Mouse (Mus musculus) CH12.LX (cell line): ENCODE data around the gene Schip1. TPM values are rescaled to one million over a fixed set of nuclear protein-coding genes. Genes with fewer than 3 reads are reported as not detected.

Experiments
- DNase-seq: peaks from one replicate; pipeline ENCODE4 v3.0.0-alpha.2; 2013; ENCODE audit errors: extremely low read depth
- H3K27ac ChIP-seq: 2 replicates; pipeline ENCODE4 v1.5.1; 2012; ENCODE audit warnings: low read depth, mild to moderate bottlenecking, control low read depth, moderate library complexity; ENCODE audit not compliant: insufficient read depth
- H3K27me3 ChIP-seq: replicated peaks from 2 replicates; pipeline ENCODE3; 2012; ENCODE audit warnings: inconsistent platforms
- H3K36me3 ChIP-seq, 2 experiments: replicated peaks in 1 of 2; 2 replicates each; pipeline versions ENCODE3 to v1.6.1; 2012; ENCODE audit warnings: inconsistent platforms in 1 of 2, low read length in 1 of 2, mild to moderate bottlenecking in 1 of 2, mixed read lengths in 1 of 2, moderate library complexity in 1 of 2; ENCODE audit not compliant: control insufficient read depth in 1 of 2, insufficient read depth in 1 of 2
- H3K4me1 ChIP-seq, 2 experiments: 2 replicates each; pipeline ENCODE4 v1.6.1; 2012; ENCODE audit warnings: inconsistent platforms in 1 of 2, moderate library complexity in 1 of 2; ENCODE audit not compliant: insufficient read depth in 2 of 2, control insufficient read depth in 1 of 2
- H3K4me2 ChIP-seq: 2 replicates; pipeline ENCODE4 v1.6.1; 2012; ENCODE audit warnings: low read depth, mild to moderate bottlenecking, control low read depth; ENCODE audit not compliant: poor library complexity, insufficient read depth, severe bottlenecking
- H3K4me3 ChIP-seq, 3 experiments: fragments of 150-350 bp in 1 of 3; sonication (generic) in 1 of 3; replicated peaks in 1 of 3; 2 replicates each; pipeline versions ENCODE3 to v1.5.1; 2011 to 2012; ENCODE audit warnings: low read depth in 2 of 3, low read length in 2 of 3, mild to moderate bottlenecking in 2 of 3, moderate library complexity in 2 of 3, control low read depth in 1 of 3, improper control_type of control experiment in 1 of 3, inconsistent platforms in 1 of 3, mixed read lengths in 1 of 3; ENCODE audit not compliant: poor library complexity in 1 of 3
- H3K79me2 ChIP-seq: replicated peaks from 2 replicates; pipeline ENCODE4 v1.6.1; 2012; ENCODE audit warnings: mild to moderate bottlenecking, moderate library complexity; ENCODE audit not compliant: control insufficient read depth, poor library complexity, insufficient read depth, severe bottlenecking; ENCODE audit errors: extremely low read depth
- H3K9ac ChIP-seq: 2 replicates; pipeline ENCODE4 v1.6.1; 2012; ENCODE audit warnings: low read depth, mild to moderate bottlenecking, control low read depth, moderate library complexity; ENCODE audit not compliant: insufficient read depth
- H3K9me3 ChIP-seq: replicated peaks from 2 replicates; pipeline ENCODE3; 2012; ENCODE audit warnings: low read length, inconsistent platforms, mixed read lengths
- CHD1 ChIP-seq: IDR thresholded peaks from 2 replicates; pipeline ENCODE4 v1.6.1; 2012; ENCODE audit warnings: low read depth, low read length, improper control_type of control experiment, inconsistent platforms
- CTCF ChIP-seq, 2 experiments: IDR thresholded peaks in 1 of 2; conservative IDR thresholded peaks in 1 of 2; 2 replicates each; pipeline ENCODE4 v1.5.1; 2011 to 2012; ENCODE audit warnings: low read depth in 2 of 2, low read length in 2 of 2, improper control_type of control experiment in 1 of 2, inconsistent platforms in 1 of 2, mild to moderate bottlenecking in 1 of 2, moderate library complexity in 1 of 2
- ETS1 ChIP-seq: conservative IDR thresholded peaks from 2 replicates; pipeline ENCODE4 v1.6.1; 2012; ENCODE audit warnings: low read depth, mild to moderate bottlenecking, inconsistent platforms, low read length, improper control_type of control experiment, moderate library complexity
- GABPA ChIP-seq: IDR thresholded peaks from 2 replicates; pipeline ENCODE4 v1.6.1; 2012; ENCODE audit warnings: low read depth, low read length, improper control_type of control experiment, inconsistent platforms; ENCODE audit not compliant: insufficient replicate concordance
- JUN ChIP-seq: IDR thresholded peaks from 2 replicates; pipeline ENCODE4 v1.6.1; 2011; ENCODE audit warnings: low read depth, mild to moderate bottlenecking, low read length, improper control_type of control experiment, moderate library complexity; ENCODE audit not compliant: insufficient read depth
- JUND ChIP-seq: conservative IDR thresholded peaks from 2 replicates; pipeline ENCODE4 v1.6.1; 2011; ENCODE audit warnings: low read depth, low read length, improper control_type of control experiment
- KAT2A ChIP-seq: IDR thresholded peaks from 2 replicates; pipeline ENCODE4 v1.6.1; 2012; ENCODE audit warnings: low read length, improper control_type of control experiment, inconsistent platforms; ENCODE audit not compliant: insufficient replicate concordance
- MAFK ChIP-seq: IDR thresholded peaks from 2 replicates; pipeline ENCODE4 v1.6.1; 2011; ENCODE audit warnings: low read length, improper control_type of control experiment; ENCODE audit not compliant: insufficient replicate concordance
- MAZ ChIP-seq: IDR thresholded peaks from 2 replicates; pipeline ENCODE4 v1.6.1; 2012; ENCODE audit warnings: low read depth, mild to moderate bottlenecking, inconsistent platforms, low read length, improper control_type of control experiment, moderate library complexity
- MXI1 ChIP-seq: IDR thresholded peaks from 2 replicates; pipeline ENCODE4 v1.6.1; 2011; ENCODE audit warnings: mild to moderate bottlenecking, low read depth, low read length, improper control_type of control experiment
- MYC ChIP-seq: IDR thresholded peaks from 2 replicates; pipeline ENCODE4 v1.6.1; 2011; ENCODE audit warnings: low read depth, mild to moderate bottlenecking, improper control_type of control experiment, low read length
- NELFE ChIP-seq: IDR thresholded peaks from 2 replicates; pipeline ENCODE4 v1.6.1; 2011; ENCODE audit warnings: low read depth, low read length, improper control_type of control experiment
- POLR2A ChIP-seq: IDR thresholded peaks from 2 replicates; pipeline ENCODE4 v1.6.1; 2011; ENCODE audit warnings: low read depth, mild to moderate bottlenecking, improper control_type of control experiment, low read length
- RAD21 ChIP-seq: IDR thresholded peaks from 2 replicates; pipeline ENCODE4 v1.6.1; 2011; ENCODE audit warnings: low read depth, mild to moderate bottlenecking, low read length, improper control_type of control experiment, moderate library complexity
- RCOR1 ChIP-seq: conservative IDR thresholded peaks from 2 replicates; pipeline ENCODE4 v1.6.1; 2012; ENCODE audit warnings: low read depth, mild to moderate bottlenecking, inconsistent platforms, low read length, improper control_type of control experiment
- SIN3A ChIP-seq: IDR thresholded peaks from 2 replicates; pipeline ENCODE4 v1.6.1; 2012; ENCODE audit warnings: low read length, improper control_type of control experiment, inconsistent platforms
- TCF12 ChIP-seq: IDR thresholded peaks from 2 replicates; pipeline ENCODE4 v1.6.1; 2014; ENCODE audit warnings: low read depth, mild to moderate bottlenecking, inconsistent platforms, low read length, improper control_type of control experiment
- USF2 ChIP-seq: conservative IDR thresholded peaks from 2 replicates; pipeline ENCODE4 v1.6.1; 2011; ENCODE audit warnings: low read depth, low read length, improper control_type of control experiment
- ZNF384 ChIP-seq: IDR thresholded peaks from 2 replicates; pipeline ENCODE4 v1.6.1; 2012; ENCODE audit warnings: low read depth, low read length, improper control_type of control experiment, inconsistent platforms
- dilution Hi-C: fragments of 300-500 bp; cut with MboI; formaldehyde crosslinking; loops from 2 replicates; pipeline ENCODE4 v1.14.3; 2020; ENCODE audit warnings: low sequenced_read_pairs; ENCODE audit not compliant: extremely low pct_unique_long_range_greater_than_20kb, extremely low pct_ligation_motif_present
- in situ Hi-C: fragments of 300-500 bp; cut with MboI; formaldehyde crosslinking; loops from 3 replicates; pipeline ENCODE4 v1.14.3; 2019; ENCODE audit warnings: low sequenced_read_pairs, low pct_ligation_motif_present, low pct_unique_long_range_greater_than_20kb, mixed read lengths
- polyA plus RNA-seq: library from polyadenylated mRNA; unstranded; fragments of >175 nt; gene quantifications from 2 replicates; pipeline ENCODE4 v1.2.1, GENCODE M21; 2012; ENCODE audit warnings: low read depth; ENCODE audit not compliant: insufficient read length
- total RNA-seq, 2 experiments: library from RNA; depleted of rRNA; stranded (reverse); fragments of 300-350 nt in 1 of 2; fragments of >200 nt in 1 of 2; gene quantifications; 2 replicates each; pipeline ENCODE4 v1.2.3; 2012 to 2014

The Schip1 gene
- total and polyA plus RNA-seq, 3 experiments: 0.25 to 0.36 TPM; not detected in 1

DNA sequence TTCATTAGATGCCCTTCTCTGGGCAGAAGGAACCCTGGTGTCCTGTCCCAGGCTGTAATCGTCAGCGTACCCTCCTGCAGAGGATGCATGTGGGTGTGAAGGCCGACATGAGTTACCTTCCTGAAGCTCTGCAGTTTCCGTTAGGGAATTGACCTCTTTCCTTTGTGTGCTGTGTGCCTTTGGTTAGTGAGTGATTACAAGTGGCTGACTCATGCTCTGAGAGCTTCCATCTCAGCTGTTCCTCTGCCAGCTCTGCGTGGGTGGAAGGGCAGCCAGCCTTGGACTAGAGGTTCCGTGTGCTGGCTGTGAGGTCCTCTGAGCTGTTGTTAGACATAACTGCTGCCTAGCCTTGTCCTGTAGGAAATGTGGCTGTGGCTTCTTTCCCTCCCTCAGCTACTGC, 444.0 kb downstream of the Schip1 start:
- no peak overlapping the region for H3K4me3 ChIP-seq
- H3K27me3 ChIP-seq: no peaks in the 10 kb centered on the region
- no peaks in the 10 kb centered on the region for H3K79me2 ChIP-seq
- in situ Hi-C loops: no loop called here
- H3K4me1 ChIP-seq: no peaks in the 10 kb centered on the region
- H3K27ac ChIP-seq: no peak overlapping the region
- no peaks in the 10 kb centered on the region for H3K36me3 ChIP-seq
- dilution Hi-C loops: no loop called here
- TF ChIP-seq MAZ: no peak
- TF ChIP-seq JUND: no peak
- TF ChIP-seq MAFK: no peak
- TF ChIP-seq JUN: no peak
- TF ChIP-seq SIN3A: no peak
- no peak for TF ChIP-seq USF2
- TF ChIP-seq CTCF (conservative IDR thresholded peaks at IDR 0.05 in 1 of 2, IDR thresholded peaks at IDR 0.05 in 1 of 2; ENCODE audit: low read depth in 2 of 2, low read length in 2 of 2): no peak
- TF ChIP-seq GABPA: no peak
- no peak for TF ChIP-seq KAT2A
- H3K9me3 ChIP-seq: no peaks in the 10 kb centered on the region
- no peak for DNase-seq
- H3K9ac ChIP-seq: no peak overlapping the region
- no peak overlapping the region for H3K4me2 ChIP-seq

DNA sequence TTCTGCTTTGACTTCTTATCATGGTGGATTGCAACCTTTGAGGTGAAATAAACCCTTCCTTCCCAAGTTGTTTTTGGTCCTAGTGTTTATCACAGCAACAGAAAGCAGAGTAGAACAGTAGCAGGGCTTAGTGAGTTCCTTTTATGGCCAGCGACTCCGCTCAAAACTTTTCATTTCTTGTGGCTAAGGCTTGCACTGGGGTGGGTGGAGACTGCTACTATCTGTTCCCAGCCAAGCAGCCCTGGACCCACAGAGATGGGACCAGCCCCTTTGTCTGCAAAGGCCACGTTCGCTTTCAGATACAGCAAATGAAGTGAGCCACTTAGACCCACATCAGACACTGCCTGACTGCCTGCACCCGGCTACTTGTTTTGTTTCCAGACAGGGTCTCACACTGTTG, 446.3 kb downstream of the Schip1 start:
- Histone ChIP-seq H3K36me3 (no peaks in the 10 kb centered on the region), H3K4me1 (no peaks in the 10 kb centered on the region), H3K4me2 (no peak overlapping the region), H3K9ac (no peak overlapping the region), H3K79me2 (no peaks in the 10 kb centered on the region), H3K27ac (no peak overlapping the region), H3K9me3 (no peaks in the 10 kb centered on the region), H3K27me3 (no peaks in the 10 kb centered on the region), H3K4me3 (no peak overlapping the region)
- in situ Hi-C loops: no loop called here
- no peak for DNase-seq
- TF ChIP-seq CHD1 (no peak), USF2 (no peak), MAFK (no peak), TCF12 (no peak), NELFE (no peak), MXI1 (no peak), ETS1 (no peak), MAZ (no peak), KAT2A (no peak)
- dilution Hi-C loops: no loop called here

DNA sequence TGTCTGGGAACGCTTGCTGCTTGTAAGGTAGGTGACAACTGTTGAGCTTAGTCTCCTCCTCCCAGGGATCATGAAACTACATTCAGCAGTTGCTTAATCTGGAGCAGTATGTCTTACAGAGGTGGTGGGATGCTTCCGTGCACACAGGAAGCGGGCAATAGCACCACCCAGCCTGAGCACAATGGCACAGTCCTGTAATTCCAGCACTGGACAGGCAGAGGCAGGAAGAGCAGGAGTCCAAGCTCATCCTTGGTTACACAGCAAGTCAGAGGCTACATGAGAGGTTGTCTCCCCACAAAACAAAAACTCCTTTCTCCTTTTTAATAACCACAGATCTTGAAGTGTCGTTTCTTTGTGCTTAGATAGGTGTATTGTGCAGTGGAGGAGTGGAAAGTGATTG, 447.1 kb downstream of the Schip1 start:
- Histone ChIP-seq H3K4me1 (no peaks in the 10 kb centered on the region), H3K4me2 (no peak overlapping the region), H3K27me3 (no peaks in the 10 kb centered on the region), H3K4me3 (no peak overlapping the region), H3K9ac (no peak overlapping the region), H3K27ac (no peak overlapping the region), H3K79me2 (no peaks in the 10 kb centered on the region), H3K9me3 (no peaks in the 10 kb centered on the region), H3K36me3 (no peaks in the 10 kb centered on the region)
- dilution Hi-C loops: no loop called here
- in situ Hi-C loops: no loop called here
- DNase-seq: no peak
- TF ChIP-seq RAD21 (no peak), ZNF384 (no peak), RCOR1 (no peak), SIN3A (no peak), ETS1 (no peak), POLR2A (no peak), MYC (no peak)
